Mouse (Mus musculus) hindlimb bud, embryonic 11.5 days (tissue): Measurements from ENCODE around the gene Espn.

Source experiments
- DNase-seq: peaks from one replicate; pipeline ENCODE4 v3.0.0-alpha.2; 2012; ENCODE audit warnings: low read depth, low spot score; ENCODE audit errors: extremely low spot score

Gene Espn

GRCm38 (mm10) chr4:152073715-152074114, 78.5 kb downstream of the Espn start:
- DNase-seq: no peak

GRCm38 (mm10) chr4:152072655-152073054, 79.5 kb downstream of the Espn start:
- no peak for DNase-seq

GRCm38 (mm10) chr4:152072121-152072601, 80.0 kb downstream of the Espn start, which contains the start of gene Plekhg5:
Gene Plekhg5 (plus strand): TSS chr4:152072498.
- no peak for DNase-seq

- DNase-seq: no peak
Measured at GRCm38 (mm10) chr4:152070494-152071396, 81.4 kb downstream of the Espn start.
